Mouse (Mus musculus) cerebellum, adult 18-20 months (tissue): ENCODE measurements around the gene S100a3.

ENCODE experiments used
- DNase-seq, 2 experiments: peaks; one replicate each; pipeline ENCODE4 v3.0.0; 2021

Gene S100a3

GRCm38 (mm10) chr3:90575320-90575719 is 14.9 kb downstream of the S100a3 start:
- DNase-seq, result no peak

GRCm38 (mm10) chr3:90576351-90577001 is 16.1 kb downstream of the S100a3 start:
- DNase-seq, result no peak

- DNase-seq, result no peak
Observed at GRCm38 (mm10) chr3:90579433-90579832, 19.1 kb downstream of the S100a3 start.

- DNase-seq, result no peak
Observed at GRCm38 (mm10) chr3:90581141-90581540, 20.8 kb downstream of the S100a3 start.

- no peak for DNase-seq
Observed at GRCm38 (mm10) chr3:90582156-90582555, 21.8 kb downstream of the S100a3 start.

GRCm38 (mm10) chr3:90582556-90582955 is 22.2 kb downstream of the S100a3 start:
- no peak for DNase-seq

- DNase-seq, result no peak
Observed at GRCm38 (mm10) chr3:90583893-90584292, 23.5 kb downstream of the S100a3 start.

- DNase-seq, result peak; percentile 32 to 41
Observed at GRCm38 (mm10) chr3:90585595-90585994, 25.2 kb downstream of the S100a3 start.

GRCm38 (mm10) chr3:90586016-90586643 is 25.8 kb downstream of the S100a3 start:
- no peak for DNase-seq

- no peak for DNase-seq
Observed at GRCm38 (mm10) chr3:90586906-90587305, 26.5 kb downstream of the S100a3 start.

GRCm38 (mm10) chr3:90587361-90588101 is 27.2 kb downstream of the S100a3 start:
- DNase-seq, result no peak

- no peak for DNase-seq
Observed at GRCm38 (mm10) chr3:90589390-90589789, 29.0 kb downstream of the S100a3 start.

GRCm38 (mm10) chr3:90589947-90590346 is 29.6 kb downstream of the S100a3 start, which contains the start of gene S100a2:
TSS of gene S100a2 (plus strand) at chr3:90590247.
- DNase-seq, result no peak

- DNase-seq, result no peak
Observed at GRCm38 (mm10) chr3:90594466-90594865, 34.1 kb downstream of the S100a3 start.

- DNase-seq, result no peak
Observed at GRCm38 (mm10) chr3:90595556-90595955, 35.2 kb downstream of the S100a3 start.

GRCm38 (mm10) chr3:90596810-90597209 is 36.4 kb downstream of the S100a3 start:
- no peak for DNase-seq

GRCm38 (mm10) chr3:90597736-90598135 is 37.4 kb downstream of the S100a3 start:
- DNase-seq, result no peak

GRCm38 (mm10) chr3:90598212-90598611 is 37.8 kb downstream of the S100a3 start:
- DNase-seq, result no peak

- DNase-seq, result no peak
Observed at GRCm38 (mm10) chr3:90599401-90599800, 39.0 kb downstream of the S100a3 start.

GRCm38 (mm10) chr3:90600036-90600435 is 39.7 kb downstream of the S100a3 start:
- DNase-seq, result no peak

GRCm38 (mm10) chr3:90600458-90601195 is 40.2 kb downstream of the S100a3 start:
- DNase-seq, result no peak

- DNase-seq, result no peak
Observed at GRCm38 (mm10) chr3:90601486-90602110, 41.2 kb downstream of the S100a3 start, which contains the start of gene Gm42674. TSS of gene Gm42674 (plus strand) at chr3:90601904.

- no peak for DNase-seq
Observed at GRCm38 (mm10) chr3:90603623-90604022, 43.2 kb downstream of the S100a3 start, which contains the start of gene S100a4. TSS of gene S100a4 (plus strand) at chr3:90603771.
